Mouse (Mus musculus): ENCODE results near the gene Wscd1. TPM values are rescaled to one million over a fixed set of nuclear protein-coding genes. Genes with fewer than 3 reads are reported as not detected.

Gene Wscd1
- polyA plus RNA-seq, 1 experiment from 2014 or later: 20.4 TPM

GRCm38 (mm10) chr11:71745875-71746274 lies 3.8 kb upstream of the Wscd1 start:
- Histone ChIP-seq H3K4me3 (replicated peaks; ENCODE audit: low read depth, low read length) (no peak overlapping the region), H3K4me2 (ENCODE audit: low read length) (no peak overlapping the region), H3K36me3 (ENCODE audit: insufficient read depth, low read length) (no peaks in the 10 kb centered on the region), H3K9me3 (replicated peaks; ENCODE audit: low read length) (no peaks in the 10 kb centered on the region), H3K9ac (ENCODE audit: low read depth, low read length) (no peak overlapping the region), H3K4me1 (replicated peaks; ENCODE audit: insufficient read depth, low read length) (peaks cover 5% of the 10 kb centered on the region; the same call in 1 of the 2 replicates), H3K27me3 (ENCODE audit: insufficient read depth, low read length) (0 out of 2 replicates have a peak, but pooled peaks cover 8% of the 10 kb centered on the region), H3K27ac (no peak overlapping the region)
- no peak for DNase-seq (ENCODE audit: low spot score)
- WGBS: 90% methylated on average over 3 of the region's 3 CpGs
- TF ChIP-seq CTCF (IDR thresholded peaks at IDR 0.05; ENCODE audit: low read depth): no peak
- ATAC-seq (replicated peaks; ENCODE audit: low FRiP score, low read depth): no peak

GRCm38 (mm10) chr11:71747719-71748118 lies 2.0 kb upstream of the Wscd1 start:
- Histone ChIP-seq H3K9ac (ENCODE audit: low read depth, low read length) (no peak overlapping the region), H3K27ac (no peak overlapping the region; the same call in 1 of the 2 replicates), H3K27me3 (ENCODE audit: insufficient read depth, low read length) (peaks cover 18% of the 10 kb centered on the region; the same call in 1 of the 2 replicates), H3K36me3 (ENCODE audit: insufficient read depth, low read length) (no peaks in the 10 kb centered on the region), H3K4me1 (replicated peaks; ENCODE audit: insufficient read depth, low read length) (peaks cover 5% of the 10 kb centered on the region; the same call in 1 of the 2 replicates), H3K4me3 (replicated peaks; ENCODE audit: low read depth, low read length) (no peak overlapping the region), H3K9me3 (replicated peaks; ENCODE audit: low read length) (no peaks in the 10 kb centered on the region), H3K4me2 (ENCODE audit: low read length) (no peak overlapping the region)
- ATAC-seq (replicated peaks; ENCODE audit: low FRiP score, low read depth) (no peak), DNase-seq (ENCODE audit: low spot score) (peak; percentile 22)
- TF ChIP-seq CTCF (IDR thresholded peaks at IDR 0.05; ENCODE audit: low read depth): no peak
- 63% methylated on average over 7 of the region's 7 CpGs for WGBS

- DNase-seq (ENCODE audit: low spot score): peak; percentile 61
- WGBS: 3% methylated on average over 45 of the region's 60 CpGs
These were observed 934 bp downstream of the Wscd1 start for GRCm38 (mm10) chr11:71750534-71751173.

GRCm38 (mm10) chr11:71751174-71751611 lies 1.5 kb downstream of the Wscd1 start:
- H3K27me3 ChIP-seq (ENCODE audit: insufficient read depth, low read length): peaks cover 18% of the 10 kb centered on the region; the same call in 1 of the 2 replicates

More at GRCm38 (mm10) chr11:71750534-71751173, 934 bp downstream of the Wscd1 start:
- Histone ChIP-seq H3K27ac (no peak overlapping the region), H3K9me3 (replicated peaks; ENCODE audit: low read length) (no peaks in the 10 kb centered on the region), H3K27me3 (ENCODE audit: insufficient read depth, low read length) (peaks cover 18% of the 10 kb centered on the region; the same call in 1 of the 2 replicates), H3K4me3 (replicated peaks; ENCODE audit: low read depth, low read length) (peak overlapping the region; percentile 58), H3K9ac (ENCODE audit: low read depth, low read length) (peak overlapping the region; percentile 59), H3K4me1 (replicated peaks; ENCODE audit: insufficient read depth, low read length) (peaks cover 5% of the 10 kb centered on the region; the same call in 1 of the 2 replicates), H3K36me3 (ENCODE audit: insufficient read depth, low read length) (no peaks in the 10 kb centered on the region), H3K4me2 (ENCODE audit: low read length) (peak overlapping the region; percentile 95)
- no peak for TF ChIP-seq CTCF (IDR thresholded peaks at IDR 0.05; ENCODE audit: low read depth)
- ATAC-seq (replicated peaks; ENCODE audit: low FRiP score, low read depth): peak; percentile 83

GRCm38 (mm10) chr11:71751689-71752088 lies 2.0 kb downstream of the Wscd1 start:
- DNase-seq (ENCODE audit: low spot score): no peak
- WGBS: 31% methylated on average over 12 of the region's 12 CpGs
- Histone ChIP-seq H3K9ac (ENCODE audit: low read depth, low read length) (no peak overlapping the region), H3K27ac (no peak overlapping the region), H3K27me3 (ENCODE audit: insufficient read depth, low read length) (peaks cover 18% of the 10 kb centered on the region; the same call in 1 of the 2 replicates), H3K36me3 (ENCODE audit: insufficient read depth, low read length) (no peaks in the 10 kb centered on the region), H3K4me2 (ENCODE audit: low read length) (peak overlapping the region; percentile 95), H3K4me3 (replicated peaks; ENCODE audit: low read depth, low read length) (peak overlapping the region; percentile 58), H3K9me3 (replicated peaks; ENCODE audit: low read length) (no peaks in the 10 kb centered on the region), H3K4me1 (replicated peaks; ENCODE audit: insufficient read depth, low read length) (peaks cover 5% of the 10 kb centered on the region; the same call in 1 of the 2 replicates)
- ATAC-seq (replicated peaks; ENCODE audit: low FRiP score, low read depth): no peak
- TF ChIP-seq CTCF (IDR thresholded peaks at IDR 0.05; ENCODE audit: low read depth): no peak

More at GRCm38 (mm10) chr11:71751174-71751611, 1.5 kb downstream of the Wscd1 start:
- peak overlapping the region; percentile 58 for H3K4me3 ChIP-seq (replicated peaks; ENCODE audit: low read depth, low read length)
- no peak for DNase-seq (ENCODE audit: low spot score)
- no peaks in the 10 kb centered on the region for H3K9me3 ChIP-seq (replicated peaks; ENCODE audit: low read length)
- H3K4me2 ChIP-seq (ENCODE audit: low read length): peak overlapping the region; percentile 95
- H3K36me3 ChIP-seq (ENCODE audit: insufficient read depth, low read length): no peaks in the 10 kb centered on the region
- WGBS: 0% methylated on average over 40 of the region's 41 CpGs
- H3K27ac ChIP-seq: no peak overlapping the region
- no peak for TF ChIP-seq CTCF (IDR thresholded peaks at IDR 0.05; ENCODE audit: low read depth)
- no peak; the same call in 1 of the 2 replicates for ATAC-seq (replicated peaks; ENCODE audit: low FRiP score, low read depth)
- H3K4me1 ChIP-seq (replicated peaks; ENCODE audit: insufficient read depth, low read length): peaks cover 5% of the 10 kb centered on the region; the same call in 1 of the 2 replicates
- H3K9ac ChIP-seq (ENCODE audit: low read depth, low read length): peak overlapping the region; percentile 59

GRCm38 (mm10) chr11:71752626-71753025 lies 2.9 kb downstream of the Wscd1 start:
- H3K9me3 ChIP-seq (replicated peaks; ENCODE audit: low read length): no peaks in the 10 kb centered on the region
- peak; percentile 7; the same call in 1 of the 2 replicates for TF ChIP-seq CTCF (IDR thresholded peaks at IDR 0.05; ENCODE audit: low read depth)
- ATAC-seq (replicated peaks; ENCODE audit: low FRiP score, low read depth) (no peak), DNase-seq (ENCODE audit: low spot score) (no peak)
- H3K27ac ChIP-seq: no peak overlapping the region
- H3K27me3 ChIP-seq (ENCODE audit: insufficient read depth, low read length): peaks cover 18% of the 10 kb centered on the region; the same call in 1 of the 2 replicates
- H3K4me3 ChIP-seq (replicated peaks; ENCODE audit: low read depth, low read length): no peak overlapping the region
- 87% methylated on average over 3 of the region's 3 CpGs for WGBS
- no peak overlapping the region for H3K4me2 ChIP-seq (ENCODE audit: low read length)
- peaks cover 5% of the 10 kb centered on the region; the same call in 1 of the 2 replicates for H3K4me1 ChIP-seq (replicated peaks; ENCODE audit: insufficient read depth, low read length)
- no peak overlapping the region for H3K9ac ChIP-seq (ENCODE audit: low read depth, low read length)
- H3K36me3 ChIP-seq (ENCODE audit: insufficient read depth, low read length): no peaks in the 10 kb centered on the region
